8 mouse cellular contexts compared by ENCODE assay signal in genomic region chr4:155784081-155784701, GRCm38 (mm10). TPM values are rescaled to one million over a fixed set of nuclear protein-coding genes. Genes with fewer than 3 reads are reported as not detected.
DNase-seq lines count a peak whose midpoint lies in the region; ATAC-seq and TF ChIP-seq lines count a peak whose summit lies in the region.

No protein-coding gene starts in this region.

- H3K4me2 ChIP-seq in embryonic facial prominence, embryonic 13.5 days: peak overlapping the region; percentile 66
- H3K4me2 ChIP-seq in liver, embryonic 11.5 days: peak overlapping the region; percentile 90
- H3K4me2 ChIP-seq in myocyte (ENCODE audit: low read depth): peak overlapping the region; percentile 81

- peak; percentile 93 for TF ChIP-seq CTCF in heart, adult 2 months (IDR thresholded peaks at IDR 0.05)
- TF ChIP-seq CTCF in kidney, adult 2 months (conservative IDR thresholded peaks at IDR 0.05; ENCODE audit: insufficient read depth, insufficient read length, low read depth, low read length): peak; percentile 60

- intact Hi-C loops in heart, adult 2 months (cut with DNase I): loop anchor here (1.0 to 2.0 kb wide), 2 partner anchors 14 to 19 kb away; partner anchors contain the start of gene Mrpl20

- no peaks in the 10 kb centered on the region for H3K36me3 ChIP-seq in embryonic facial prominence, embryonic 13.5 days
- H3K36me3 ChIP-seq in heart, adult 2 months (ENCODE audit: control insufficient read depth, insufficient read depth, low read length): no peaks in the 10 kb centered on the region
- H3K36me3 ChIP-seq in kidney, adult 2 months (ENCODE audit: control insufficient read depth, insufficient read depth, low read length): no peaks in the 10 kb centered on the region
- no peaks in the 10 kb centered on the region for H3K36me3 ChIP-seq in liver, embryonic 11.5 days (ENCODE audit: control insufficient read depth, insufficient read depth, low read length)
- H3K36me3 ChIP-seq in myocyte (ENCODE audit: control insufficient read depth, insufficient read depth): no peaks in the 10 kb centered on the region

- peaks cover 10% of the 10 kb centered on the region for H3K4me1 ChIP-seq in embryonic facial prominence, embryonic 13.5 days
- H3K4me1 ChIP-seq in heart, adult 2 months (ENCODE audit: control insufficient read depth, insufficient read depth, low read length): peaks cover 13% of the 10 kb centered on the region
- H3K4me1 ChIP-seq in kidney, adult 2 months (ENCODE audit: control insufficient read depth, insufficient read depth, low read length): peaks cover 9% of the 10 kb centered on the region; the same call in 1 of the 2 replicates
- peaks cover 10% of the 10 kb centered on the region; the same call in 1 of the 2 replicates for H3K4me1 ChIP-seq in liver, embryonic 11.5 days (replicated peaks; ENCODE audit: control insufficient read depth, insufficient read depth, low read length)

- H3K27ac ChIP-seq in embryonic facial prominence, embryonic 13.5 days: peak overlapping the region; percentile 81
- peak overlapping the region; percentile 97 for H3K27ac ChIP-seq in heart, adult 2 months
- peak overlapping the region; percentile 96 for H3K27ac ChIP-seq in kidney, adult 2 months (ENCODE audit: insufficient read depth, low read depth, low read length)
- H3K27ac ChIP-seq in liver, embryonic 11.5 days (ENCODE audit: low read depth, low read length): peak overlapping the region; percentile 44; the same call in 1 of the 2 replicates

- peak; percentile 69 for TF ChIP-seq POLR2A in heart, adult 2 months (IDR thresholded peaks at IDR 0.05; ENCODE audit: insufficient read depth, low read depth, low read length)
- no peak for TF ChIP-seq POLR2A in kidney, adult 2 months (IDR thresholded peaks at IDR 0.05; ENCODE audit: low read depth, low read length)
- peak; percentile 64 for TF ChIP-seq POLR2A in myocyte (IDR thresholded peaks at IDR 0.05; ENCODE audit: insufficient read length, low read depth)

- peak; percentile 64; the same call in 1 of the 2 replicates for TF ChIP-seq EP300 in heart, adult 2 months (IDR thresholded peaks at IDR 0.05; ENCODE audit: insufficient read depth, low read depth, low read length)

- DNase-seq in A20 (ENCODE audit: low read depth, low spot score): peak; percentile 79
- peak; percentile 74 to 87 for DNase-seq in adrenal gland, postnatal 36 days
- peak; percentile 88 to 90 for DNase-seq in heart, adult 2 months
- peak; percentile 92 for DNase-seq in kidney, adult 2 months
- DNase-seq in liver, embryonic 11.5 days (ENCODE audit: low spot score): peak; percentile 81
- DNase-seq in spleen, postnatal 4 days (ENCODE audit: low spot score in 2 of 2): peak; percentile 72 to 90

- WGBS in embryonic facial prominence, embryonic 13.5 days: under 1% methylated on average over 52 of the region's 52 CpGs
- WGBS in heart, adult 2 months: under 1% methylated on average over 52 of the region's 52 CpGs
- under 1% methylated on average over 52 of the region's 52 CpGs for WGBS in kidney, adult 2 months
- WGBS in liver, embryonic 11.5 days: under 1% methylated on average over 52 of the region's 52 CpGs

- peak overlapping the region; percentile 85 for H3K9ac ChIP-seq in embryonic facial prominence, embryonic 13.5 days
- H3K9ac ChIP-seq in heart, adult 2 months (ENCODE audit: low read depth, low read length): peak overlapping the region; percentile 90
- H3K9ac ChIP-seq in liver, embryonic 11.5 days (ENCODE audit: low read depth, low read length): peak overlapping the region; percentile 80

- H3K27me3 ChIP-seq in embryonic facial prominence, embryonic 13.5 days: no peaks in the 10 kb centered on the region
- no peaks in the 10 kb centered on the region for H3K27me3 ChIP-seq in heart, adult 2 months (ENCODE audit: control insufficient read depth, insufficient read depth, low read length)
- H3K27me3 ChIP-seq in kidney, adult 2 months (replicated peaks; ENCODE audit: control insufficient read depth, insufficient read depth, low read length): no peaks in the 10 kb centered on the region
- no peaks in the 10 kb centered on the region; the same call in 1 of the 2 replicates for H3K27me3 ChIP-seq in liver, embryonic 11.5 days (replicated peaks; ENCODE audit: control insufficient read depth, insufficient read depth, low read length)
- no peaks in the 10 kb centered on the region for H3K27me3 ChIP-seq in myocyte (ENCODE audit: control insufficient read depth, insufficient read depth, insufficient read length)

- peak overlapping the region; percentile 66 for H3K4me3 ChIP-seq in embryonic facial prominence, embryonic 13.5 days
- peak overlapping the region; percentile 60 for H3K4me3 ChIP-seq in heart, adult 2 months
- peak overlapping the region; percentile 68 for H3K4me3 ChIP-seq in kidney, adult 2 months (ENCODE audit: insufficient read depth, low read depth, low read length)
- H3K4me3 ChIP-seq in liver, embryonic 11.5 days (ENCODE audit: low read depth, low read length): peak overlapping the region; percentile 65
- peak overlapping the region; percentile 46 for H3K4me3 ChIP-seq in myocyte

- peak; percentile 60; the same call in 1 of the 2 replicates for ATAC-seq in embryonic facial prominence, embryonic 13.5 days (ENCODE audit: insufficient number of reproducible peaks, insufficient read depth, low FRiP score, low TSS enrichment, low read depth)
- ATAC-seq in liver, embryonic 11.5 days (replicated peaks; ENCODE audit: low FRiP score): peak; percentile 80

- peak overlapping the region; percentile 44 for H3ac ChIP-seq in myocyte (ENCODE audit: control insufficient read depth, insufficient read length)

- H3K9me3 ChIP-seq in embryonic facial prominence, embryonic 13.5 days: no peaks in the 10 kb centered on the region
- H3K9me3 ChIP-seq in liver, embryonic 11.5 days (ENCODE audit: control insufficient read depth, low read length): no peaks in the 10 kb centered on the region

- H3K79me2 ChIP-seq in heart, adult 2 months (replicated peaks; ENCODE audit: control insufficient read depth, insufficient read depth, low read length): no peaks in the 10 kb centered on the region
- peaks cover 2% of the 10 kb centered on the region for H3K79me2 ChIP-seq in myocyte (ENCODE audit: control insufficient read depth, insufficient read depth)

TF ChIP-seq in myocyte, 11 proteins besides CTCF, POLR2A, EP300 and RAD21:
- peak in 1 of 3 experiments; percentile 11 for TF ChIP-seq MYOG (IDR thresholded peaks at IDR 0.05; ENCODE audit: control insufficient read depth in 1 of 3, insufficient read depth in 1 of 3, insufficient read length in 2 of 3, low read depth in 2 of 3)
- TF ChIP-seq E2F4 (IDR thresholded peaks at IDR 0.05; ENCODE audit: insufficient read depth): no peak
- peak; percentile 65 for TF ChIP-seq POLR2AphosphoS2 (IDR thresholded peaks at IDR 0.05; ENCODE audit: insufficient read length, low read depth)

RNA-seq across cellular contexts. Expression of gene Tmem88b, which starts 1.5 kb away (rescaled TPM):
- under 1 TPM; 0.30 to 0.56 TPM for total RNA-seq in adrenal gland, postnatal 36 days (2021)
- 0.67 and 0.74 TPM in 2 replicates for polyA plus RNA-seq in embryonic facial prominence, embryonic 13.5 days (2015; fragmentation: Nextera tagmentation; extraction: Ambion mirVana)
- total RNA-seq in heart, adult 2 months (2021): 1 to 10 TPM in 1 of 2 experiments, under 1 TPM in 1; 0.84 to 1.1 TPM
- polyA plus RNA-seq in heart, adult 2 months (2012; rRNA removed): 0.96 and 2.0 TPM in 2 replicates
- 1.8 and 2.4 TPM in 2 replicates for polyA plus RNA-seq in kidney, adult 2 months (2012; rRNA removed)
- polyA plus RNA-seq in liver, embryonic 11.5 days (2014; fragmentation: Nextera tagmentation; extraction: Ambion mirVana): 0.25 and 0.39 TPM in 2 replicates
- polyA plus RNA-seq in myocyte (2012; fragmentation: generic; extraction: Trizol): 0.97 TPM

RNA-seq across cellular contexts. Expression of gene Ankrd65, which starts 6.0 kb away (rescaled TPM):
- total RNA-seq in adrenal gland, postnatal 36 days (2021): not detected
- polyA plus RNA-seq in embryonic facial prominence, embryonic 13.5 days (2015; fragmentation: Nextera tagmentation; extraction: Ambion mirVana): 0.24 TPM in 1 of 2 replicates, not detected in the other
- total RNA-seq in heart, adult 2 months (2021): not detected
- polyA plus RNA-seq in heart, adult 2 months (2012; rRNA removed): 0.41 TPM in 1 of 2 replicates, not detected in the other
- polyA plus RNA-seq in kidney, adult 2 months (2012; rRNA removed): 2.8 and 3.2 TPM in 2 replicates
- not detected in 2 replicates for polyA plus RNA-seq in liver, embryonic 11.5 days (2014; fragmentation: Nextera tagmentation; extraction: Ambion mirVana)
- polyA plus RNA-seq in myocyte (2012; fragmentation: generic; extraction: Trizol): not detected

RNA-seq across cellular contexts. Expression of gene Vwa1, which starts 9.7 kb away (rescaled TPM):
- 1 to 10 TPM; 3.4 to 6.0 TPM for total RNA-seq in adrenal gland, postnatal 36 days (2021)
- 8.6 and 9.6 TPM in 2 replicates for polyA plus RNA-seq in embryonic facial prominence, embryonic 13.5 days (2015; fragmentation: Nextera tagmentation; extraction: Ambion mirVana)
- total RNA-seq in heart, adult 2 months (2021): 1 to 10 TPM; 6.4 to 9.8 TPM
- polyA plus RNA-seq in heart, adult 2 months (2012; rRNA removed): 14.4 and 21.7 TPM in 2 replicates
- 21.8 and 27.2 TPM in 2 replicates for polyA plus RNA-seq in kidney, adult 2 months (2012; rRNA removed)
- 1.2 and 1.3 TPM in 2 replicates for polyA plus RNA-seq in liver, embryonic 11.5 days (2014; fragmentation: Nextera tagmentation; extraction: Ambion mirVana)
- 3.2 TPM for polyA plus RNA-seq in myocyte (2012; fragmentation: generic; extraction: Trizol)

RNA-seq across cellular contexts. Expression of gene Mrpl20, which starts 18.5 kb away (rescaled TPM):
- 100 to 1,000 TPM; 133 to 141 TPM for total RNA-seq in adrenal gland, postnatal 36 days (2021)
- 195 and 229 TPM in 2 replicates for polyA plus RNA-seq in embryonic facial prominence, embryonic 13.5 days (2015; fragmentation: Nextera tagmentation; extraction: Ambion mirVana)
- 10 to 100 TPM; 69.9 to 77.9 TPM for total RNA-seq in heart, adult 2 months (2021)
- 49.6 and 50.7 TPM in 2 replicates for polyA plus RNA-seq in heart, adult 2 months (2012; rRNA removed)
- 83.1 and 91.1 TPM in 2 replicates for polyA plus RNA-seq in kidney, adult 2 months (2012; rRNA removed)
- polyA plus RNA-seq in liver, embryonic 11.5 days (2014; fragmentation: Nextera tagmentation; extraction: Ambion mirVana): 312 and 326 TPM in 2 replicates
- 132 TPM for polyA plus RNA-seq in myocyte (2012; fragmentation: generic; extraction: Trizol)

RNA-seq across cellular contexts. Expression of gene Atad3a, which starts 23.3 kb away (rescaled TPM):
- 10 to 100 TPM; 83.2 to 94.1 TPM for total RNA-seq in adrenal gland, postnatal 36 days (2021)
- polyA plus RNA-seq in embryonic facial prominence, embryonic 13.5 days (2015; fragmentation: Nextera tagmentation; extraction: Ambion mirVana): 93.8 and 94.9 TPM in 2 replicates
- 10 to 100 TPM; 42.3 to 47.7 TPM for total RNA-seq in heart, adult 2 months (2021)
- 83.7 and 85.4 TPM in 2 replicates for polyA plus RNA-seq in heart, adult 2 months (2012; rRNA removed)
- 130 and 145 TPM in 2 replicates for polyA plus RNA-seq in kidney, adult 2 months (2012; rRNA removed)
- 156 and 161 TPM in 2 replicates for polyA plus RNA-seq in liver, embryonic 11.5 days (2014; fragmentation: Nextera tagmentation; extraction: Ambion mirVana)
- 60.9 TPM for polyA plus RNA-seq in myocyte (2012; fragmentation: generic; extraction: Trizol)

Comparison
In these comparisons a context has a peak if more than half of its experiments do, and no peak if none do; other contexts are left out.
1. Peak in every context shown above with its lines: DNase-seq, ATAC-seq, H3K4me3 ChIP-seq and H3K27ac ChIP-seq.
2. H3K27ac ChIP-seq: peak in every context shown above with its lines; median percentile 97 in heart, adult 2 months; 96 in kidney, adult 2 months; 81 in embryonic facial prominence, embryonic 13.5 days; 44 in liver, embryonic 11.5 days.